Mouse (Mus musculus): Measurements from ENCODE around the gene Olfr463. TPM values are rescaled to one million over a fixed set of nuclear protein-coding genes. Genes with fewer than 3 reads are reported as not detected.
"Not testable (repeated sequence)": the region's sequence is repeated elsewhere in the genome, so short reads cannot be mapped to it uniquely, and the experiment has no call there.

Olfr463 gene
- polyA plus RNA-seq, 1 experiment, result not detected

- no peak overlapping the region for H3K9ac ChIP-seq (ENCODE audit: low read depth, poor library complexity, severe bottlenecking)
- H3K27ac ChIP-seq (ENCODE audit: insufficient read depth, low read length), result no peak overlapping the region
- TF ChIP-seq CTCF (IDR thresholded peaks at IDR 0.05; ENCODE audit: low read depth, low read length) (no peak), POLR2A (IDR thresholded peaks at IDR 0.05; ENCODE audit: insufficient read depth, low read length) (no peak), EP300 (IDR thresholded peaks at IDR 0.05; ENCODE audit: insufficient read depth, low read depth, low read length) (no peak)
- no peaks in the 10 kb centered on the region for H3K4me1 ChIP-seq (ENCODE audit: control insufficient read depth, insufficient read depth, low read length)
- no peak overlapping the region for H3K4me3 ChIP-seq (ENCODE audit: low read depth, low read length)
- H3K27me3 ChIP-seq (ENCODE audit: control insufficient read depth, insufficient read depth, low read length, poor library complexity, severe bottlenecking), result no peaks in the 10 kb centered on the region
- H3K36me3 ChIP-seq (ENCODE audit: control insufficient read depth, insufficient read depth, low read length, poor library complexity, severe bottlenecking), result no peaks in the 10 kb centered on the region
- H3K9me3 ChIP-seq (replicated peaks; ENCODE audit: control insufficient read depth, insufficient read depth, low read length, poor library complexity, severe bottlenecking), result no peaks in the 10 kb centered on the region
These were observed 17.4 kb downstream of the Olfr463 start for GRCm38 (mm10) chr11:87879826-87880225.

DNA sequence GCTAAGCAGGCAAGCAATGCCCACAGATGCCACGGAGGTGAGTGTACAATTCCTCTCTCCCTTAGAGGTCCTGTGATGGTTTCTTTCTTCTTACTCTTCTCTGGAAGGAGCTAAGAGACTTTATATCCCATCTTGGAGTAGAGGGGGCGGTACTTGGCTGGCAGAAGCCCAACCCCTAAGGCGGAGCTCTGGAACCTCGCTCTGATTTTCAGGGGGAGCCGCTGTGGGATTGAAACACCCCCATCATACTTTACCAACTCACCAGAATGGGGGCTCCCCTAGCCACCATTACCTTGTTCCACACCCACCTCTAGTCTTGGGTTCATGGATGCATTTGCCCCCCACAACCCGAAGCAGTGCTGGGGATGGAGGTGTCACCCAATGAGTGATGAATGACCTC, 21.8 kb downstream of the Olfr463 start, which contains the start of gene Epx:
TSS of gene Epx (minus strand) at position 101 of the 400 bp plus-strand sequence.
- Histone ChIP-seq H3K36me3 (ENCODE audit: control insufficient read depth, insufficient read depth, low read length, poor library complexity, severe bottlenecking) (no peaks in the 10 kb centered on the region), H3K9ac (ENCODE audit: low read depth, poor library complexity, severe bottlenecking) (no peak within 1 kb of the TSS), H3K4me3 (ENCODE audit: low read depth, low read length) (no peak within 1 kb of the TSS), H3K4me1 (ENCODE audit: control insufficient read depth, insufficient read depth, low read length) (no peaks in the 10 kb centered on the region), H3K9me3 (replicated peaks; ENCODE audit: control insufficient read depth, insufficient read depth, low read length, poor library complexity, severe bottlenecking) (no peaks in the 10 kb centered on the region), H3K27me3 (ENCODE audit: control insufficient read depth, insufficient read depth, low read length, poor library complexity, severe bottlenecking) (no peaks in the 10 kb centered on the region), H3K27ac (ENCODE audit: insufficient read depth, low read length) (no peak within 1 kb of the TSS)
- TF ChIP-seq POLR2A (IDR thresholded peaks at IDR 0.05; ENCODE audit: insufficient read depth, low read length) (no peak), EP300 (IDR thresholded peaks at IDR 0.05; ENCODE audit: insufficient read depth, low read depth, low read length) (no peak), CTCF (IDR thresholded peaks at IDR 0.05; ENCODE audit: low read depth, low read length) (no peak)

DNA sequence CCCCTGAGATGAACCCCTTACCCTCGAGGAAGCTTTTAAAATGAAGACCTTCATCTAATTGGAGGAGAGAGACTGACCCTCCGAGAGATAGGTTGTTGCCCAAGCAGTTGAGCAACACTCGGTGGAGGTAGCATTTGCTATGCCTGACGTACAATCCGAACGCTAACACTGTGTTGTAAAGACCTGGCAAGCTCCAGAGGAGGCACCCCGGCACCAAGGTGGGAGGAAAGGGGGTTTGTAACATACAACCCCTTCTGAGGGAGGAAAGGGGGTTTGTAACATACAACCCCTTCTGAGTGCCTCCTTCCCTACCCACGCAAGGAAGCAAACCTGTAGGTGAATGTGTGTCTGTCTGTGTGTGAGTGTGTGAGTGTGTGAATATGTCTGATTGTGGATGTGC, 25.4 kb downstream of the Olfr463 start:
- Histone ChIP-seq H3K9ac (ENCODE audit: low read depth, poor library complexity, severe bottlenecking) (no peak overlapping the region), H3K36me3 (ENCODE audit: control insufficient read depth, insufficient read depth, low read length, poor library complexity, severe bottlenecking) (no peaks in the 10 kb centered on the region), H3K9me3 (replicated peaks; ENCODE audit: control insufficient read depth, insufficient read depth, low read length, poor library complexity, severe bottlenecking) (no peaks in the 10 kb centered on the region), H3K27me3 (ENCODE audit: control insufficient read depth, insufficient read depth, low read length, poor library complexity, severe bottlenecking) (no peaks in the 10 kb centered on the region), H3K27ac (ENCODE audit: insufficient read depth, low read length) (no peak overlapping the region), H3K4me3 (ENCODE audit: low read depth, low read length) (no peak overlapping the region), H3K4me1 (ENCODE audit: control insufficient read depth, insufficient read depth, low read length) (no peaks in the 10 kb centered on the region)
- TF ChIP-seq EP300 (IDR thresholded peaks at IDR 0.05; ENCODE audit: insufficient read depth, low read depth, low read length) (no peak), POLR2A (IDR thresholded peaks at IDR 0.05; ENCODE audit: insufficient read depth, low read length) (no peak), CTCF (IDR thresholded peaks at IDR 0.05; ENCODE audit: low read depth, low read length) (no peak)

- H3K27ac ChIP-seq (ENCODE audit: insufficient read depth, low read length), result no peak overlapping the region
- H3K27me3 ChIP-seq (ENCODE audit: control insufficient read depth, insufficient read depth, low read length, poor library complexity, severe bottlenecking), result no peaks in the 10 kb centered on the region
- no peaks in the 10 kb centered on the region for H3K9me3 ChIP-seq (replicated peaks; ENCODE audit: control insufficient read depth, insufficient read depth, low read length, poor library complexity, severe bottlenecking)
- H3K4me3 ChIP-seq (ENCODE audit: low read depth, low read length), result no peak overlapping the region
- TF ChIP-seq POLR2A (IDR thresholded peaks at IDR 0.05; ENCODE audit: insufficient read depth, low read length), result no peak
- TF ChIP-seq EP300 (IDR thresholded peaks at IDR 0.05; ENCODE audit: insufficient read depth, low read depth, low read length), result no peak
- no peak for TF ChIP-seq CTCF (IDR thresholded peaks at IDR 0.05; ENCODE audit: low read depth, low read length)
- H3K4me1 ChIP-seq (ENCODE audit: control insufficient read depth, insufficient read depth, low read length), result no peaks in the 10 kb centered on the region
- no peak overlapping the region for H3K9ac ChIP-seq (ENCODE audit: low read depth, poor library complexity, severe bottlenecking)
- H3K36me3 ChIP-seq (ENCODE audit: control insufficient read depth, insufficient read depth, low read length, poor library complexity, severe bottlenecking), result no peaks in the 10 kb centered on the region
These were observed 27.1 kb downstream of the Olfr463 start for GRCm38 (mm10) chr11:87870096-87870495.

DNA sequence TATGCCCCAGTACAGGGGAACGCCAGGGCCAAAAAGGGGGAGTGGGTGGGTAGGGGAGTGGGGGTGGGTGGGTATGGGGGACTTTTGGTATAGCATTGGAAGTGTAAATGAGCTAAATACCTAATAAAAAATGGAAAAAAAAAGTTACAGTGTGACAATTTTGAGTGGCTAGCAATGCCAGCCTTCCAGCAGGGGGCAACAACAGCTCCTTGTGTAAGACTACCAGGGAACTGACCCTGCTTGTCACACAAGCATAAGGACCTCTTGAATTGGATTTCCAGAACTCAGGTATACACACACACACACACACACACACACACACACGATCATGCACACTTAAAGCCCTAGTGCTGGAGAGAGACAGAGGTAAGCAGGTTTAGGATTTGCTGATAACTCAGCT, 30.3 kb downstream of the Olfr463 start:
- H3K4me1 ChIP-seq (ENCODE audit: control insufficient read depth, insufficient read depth, low read length); H3K9ac ChIP-seq (ENCODE audit: low read depth, poor library complexity, severe bottlenecking); H3K4me3 ChIP-seq (ENCODE audit: low read depth, low read length); H3K36me3 ChIP-seq (ENCODE audit: control insufficient read depth, insufficient read depth, low read length, poor library complexity, severe bottlenecking); H3K9me3 ChIP-seq (replicated peaks; ENCODE audit: control insufficient read depth, insufficient read depth, low read length, poor library complexity, severe bottlenecking); H3K27ac ChIP-seq (ENCODE audit: insufficient read depth, low read length); H3K27me3 ChIP-seq (ENCODE audit: control insufficient read depth, insufficient read depth, low read length, poor library complexity, severe bottlenecking): not testable (repeated sequence)

DNA sequence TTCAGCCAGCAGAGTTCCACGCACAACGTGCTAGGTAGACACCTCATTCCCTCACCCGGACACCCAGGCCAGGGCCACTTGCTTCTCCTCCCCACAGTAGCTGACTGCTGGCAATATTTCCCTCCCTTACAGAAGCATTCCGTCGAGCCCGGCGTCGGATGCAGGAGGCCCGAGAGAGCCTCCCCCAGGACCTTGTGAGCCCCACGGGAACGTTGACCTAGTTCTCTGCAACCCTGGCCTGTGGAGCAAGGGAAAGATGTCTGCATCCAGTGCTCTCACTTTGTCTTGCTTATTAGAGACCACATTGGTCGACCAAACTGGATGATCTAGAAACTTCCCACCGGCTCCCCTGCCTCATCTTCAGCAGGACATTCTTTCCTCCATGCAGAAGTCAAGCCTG, 34.4 kb downstream of the Olfr463 start:
- no peaks in the 10 kb centered on the region for H3K9me3 ChIP-seq (replicated peaks; ENCODE audit: control insufficient read depth, insufficient read depth, low read length, poor library complexity, severe bottlenecking)
- no peaks in the 10 kb centered on the region for H3K4me1 ChIP-seq (ENCODE audit: control insufficient read depth, insufficient read depth, low read length)
- no peak for TF ChIP-seq POLR2A (IDR thresholded peaks at IDR 0.05; ENCODE audit: insufficient read depth, low read length)
- no peak for TF ChIP-seq EP300 (IDR thresholded peaks at IDR 0.05; ENCODE audit: insufficient read depth, low read depth, low read length)
- TF ChIP-seq CTCF (IDR thresholded peaks at IDR 0.05; ENCODE audit: low read depth, low read length), result no peak
- H3K9ac ChIP-seq (ENCODE audit: low read depth, poor library complexity, severe bottlenecking), result no peak overlapping the region
- no peak overlapping the region for H3K4me3 ChIP-seq (ENCODE audit: low read depth, low read length)
- no peak overlapping the region for H3K27ac ChIP-seq (ENCODE audit: insufficient read depth, low read length)
- peaks cover 4% of the 10 kb centered on the region; the same call in 1 of the 2 replicates for H3K36me3 ChIP-seq (ENCODE audit: control insufficient read depth, insufficient read depth, low read length, poor library complexity, severe bottlenecking)
- no peaks in the 10 kb centered on the region for H3K27me3 ChIP-seq (ENCODE audit: control insufficient read depth, insufficient read depth, low read length, poor library complexity, severe bottlenecking)

All from ES-Bruce4 (cell line).